Mouse (Mus musculus): ENCODE measurements at regions not wholly inside any gene's neighbourhood (a gene's known extent, or its start where the extent isn't known, plus 50 kb on each side); places are given as distances from the start of the nearest gene placed in this dataset.

DNA sequence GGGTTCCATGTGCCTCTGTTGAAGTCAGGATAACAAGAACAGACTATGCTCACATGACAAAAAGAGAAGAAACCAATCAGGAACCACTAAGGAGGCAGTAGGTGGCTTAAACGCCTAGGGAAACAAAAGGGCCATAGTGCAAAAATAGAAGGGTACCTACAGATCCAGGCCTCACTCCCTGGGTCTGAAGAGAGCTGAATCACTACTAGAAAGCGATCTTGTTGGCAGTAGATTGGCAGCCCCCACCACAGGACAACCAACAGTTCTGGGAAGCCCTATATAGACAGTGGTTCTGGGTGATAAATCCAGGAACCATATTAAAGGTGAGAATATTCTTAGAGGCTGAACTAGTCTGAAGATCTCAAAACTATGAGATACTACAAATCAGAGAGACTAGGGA, 498.7 kb downstream of the Fam19a5 start:
- H3K9ac ChIP-seq (ENCODE audit: low read depth, low read length): no peak overlapping the region
- no peaks in the 10 kb centered on the region for H3K9me3 ChIP-seq (ENCODE audit: control insufficient read depth)
- no peaks in the 10 kb centered on the region for H3K36me3 ChIP-seq (ENCODE audit: control insufficient read depth, insufficient read depth)
- H3K27me3 ChIP-seq (replicated peaks; ENCODE audit: control insufficient read depth, insufficient read depth, low read length): no peaks in the 10 kb centered on the region
- ATAC-seq: no peak
- TF ChIP-seq CTCF (IDR thresholded peaks at IDR 0.05; ENCODE audit: low read depth): no peak
- no peak overlapping the region for H3K4me3 ChIP-seq (ENCODE audit: low read depth, low read length)
- no peaks in the 10 kb centered on the region for H3K4me1 ChIP-seq (replicated peaks; ENCODE audit: control insufficient read depth, insufficient read depth, low read length)
- H3K27ac ChIP-seq (ENCODE audit: low read depth, low read length): no peak overlapping the region
- no peak overlapping the region for H3K4me2 ChIP-seq (replicated peaks; ENCODE audit: low read depth)
- 81% methylated on average over 2 of the region's 2 CpGs for WGBS

DNA sequence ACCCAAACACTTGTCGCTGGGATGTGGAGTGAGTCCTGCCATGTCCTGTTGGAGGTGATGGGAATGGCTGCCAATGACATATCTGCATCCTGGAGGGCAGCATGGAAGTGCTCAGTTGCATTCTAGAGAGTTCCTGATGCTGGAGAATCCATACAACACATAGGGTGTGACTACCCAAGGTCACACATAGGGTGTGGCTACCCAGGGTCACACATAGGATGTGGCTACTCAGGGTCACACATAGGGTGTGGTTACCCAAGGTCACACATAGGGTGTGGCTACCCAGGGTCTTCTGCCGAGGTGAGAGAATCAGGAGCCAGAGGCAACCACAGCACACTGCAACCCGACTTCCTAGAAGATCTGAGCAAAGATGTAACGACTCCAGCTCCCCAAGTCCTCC, 514.0 kb downstream of the Fam19a5 start:
- ATAC-seq: no peak
- WGBS: 56% methylated on average over 4 of the region's 4 CpGs
- Histone ChIP-seq H3K4me1 (replicated peaks; ENCODE audit: control insufficient read depth, insufficient read depth, low read length) (no peaks in the 10 kb centered on the region), H3K36me3 (ENCODE audit: control insufficient read depth, insufficient read depth) (no peaks in the 10 kb centered on the region), H3K9me3 (ENCODE audit: control insufficient read depth) (no peaks in the 10 kb centered on the region), H3K27me3 (replicated peaks; ENCODE audit: control insufficient read depth, insufficient read depth, low read length) (no peaks in the 10 kb centered on the region), H3K9ac (ENCODE audit: low read depth, low read length) (no peak overlapping the region), H3K4me3 (ENCODE audit: low read depth, low read length) (no peak overlapping the region), H3K4me2 (replicated peaks; ENCODE audit: low read depth) (no peak overlapping the region), H3K27ac (ENCODE audit: low read depth, low read length) (no peak overlapping the region)
- no peak for TF ChIP-seq CTCF (IDR thresholded peaks at IDR 0.05; ENCODE audit: low read depth)

- WGBS: 72% methylated on average over 4 of the region's 4 CpGs
- no peak for TF ChIP-seq CTCF (IDR thresholded peaks at IDR 0.05; ENCODE audit: low read depth)
- H3K27ac ChIP-seq (ENCODE audit: low read depth, low read length): no peak overlapping the region
- no peak overlapping the region for H3K4me2 ChIP-seq (replicated peaks; ENCODE audit: low read depth)
- H3K4me1 ChIP-seq (replicated peaks; ENCODE audit: control insufficient read depth, insufficient read depth, low read length): no peaks in the 10 kb centered on the region
- no peaks in the 10 kb centered on the region for H3K9me3 ChIP-seq (ENCODE audit: control insufficient read depth)
- no peak overlapping the region for H3K9ac ChIP-seq (ENCODE audit: low read depth, low read length)
- no peaks in the 10 kb centered on the region for H3K27me3 ChIP-seq (replicated peaks; ENCODE audit: control insufficient read depth, insufficient read depth, low read length)
- no peak overlapping the region for H3K4me3 ChIP-seq (ENCODE audit: low read depth, low read length)
- H3K36me3 ChIP-seq (ENCODE audit: control insufficient read depth, insufficient read depth): no peaks in the 10 kb centered on the region
- no peak for ATAC-seq
Measured at GRCm38 (mm10) chr15:88060935-88061334, 516.8 kb downstream of the Fam19a5 start.

GRCm38 (mm10) chr15:88063041-88063440, 518.9 kb downstream of the Fam19a5 start:
- no peak overlapping the region for H3K27ac ChIP-seq (ENCODE audit: low read depth, low read length)
- H3K9ac ChIP-seq (ENCODE audit: low read depth, low read length): no peak overlapping the region
- no peak for TF ChIP-seq CTCF (IDR thresholded peaks at IDR 0.05; ENCODE audit: low read depth)
- no peak for ATAC-seq
- no peaks in the 10 kb centered on the region for H3K27me3 ChIP-seq (replicated peaks; ENCODE audit: control insufficient read depth, insufficient read depth, low read length)
- WGBS: 51% methylated on average over 5 of the region's 5 CpGs
- H3K4me2 ChIP-seq (replicated peaks; ENCODE audit: low read depth): no peak overlapping the region
- H3K4me3 ChIP-seq (ENCODE audit: low read depth, low read length): no peak overlapping the region
- no peaks in the 10 kb centered on the region for H3K9me3 ChIP-seq (ENCODE audit: control insufficient read depth)
- H3K4me1 ChIP-seq (replicated peaks; ENCODE audit: control insufficient read depth, insufficient read depth, low read length): no peaks in the 10 kb centered on the region
- H3K36me3 ChIP-seq (ENCODE audit: control insufficient read depth, insufficient read depth): no peaks in the 10 kb centered on the region

- WGBS: 59% methylated on average over 3 of the region's 3 CpGs
Measured at GRCm38 (mm10) chr15:88068476-88068875, 524.4 kb downstream of the Fam19a5 start.

GRCm38 (mm10) chr15:88072676-88073075, 527.4 kb upstream of the Zdhhc25 start:
- ATAC-seq: no peak
- Histone ChIP-seq H3K27me3 (replicated peaks; ENCODE audit: control insufficient read depth, insufficient read depth, low read length) (no peaks in the 10 kb centered on the region), H3K36me3 (ENCODE audit: control insufficient read depth, insufficient read depth) (no peaks in the 10 kb centered on the region), H3K9ac (ENCODE audit: low read depth, low read length) (no peak overlapping the region), H3K4me1 (replicated peaks; ENCODE audit: control insufficient read depth, insufficient read depth, low read length) (no peaks in the 10 kb centered on the region), H3K4me3 (ENCODE audit: low read depth, low read length) (no peak overlapping the region), H3K27ac (ENCODE audit: low read depth, low read length) (no peak overlapping the region), H3K4me2 (replicated peaks; ENCODE audit: low read depth) (no peak overlapping the region), H3K9me3 (ENCODE audit: control insufficient read depth) (no peaks in the 10 kb centered on the region)
- WGBS: 43% methylated on average over 1 of the region's 1 CpGs
- TF ChIP-seq CTCF (IDR thresholded peaks at IDR 0.05; ENCODE audit: low read depth): no peak

More at GRCm38 (mm10) chr15:88068476-88068875, 524.4 kb downstream of the Fam19a5 start:
- no peak for TF ChIP-seq CTCF (IDR thresholded peaks at IDR 0.05; ENCODE audit: low read depth)
- no peak for ATAC-seq
- Histone ChIP-seq H3K9ac (ENCODE audit: low read depth, low read length) (no peak overlapping the region), H3K4me2 (replicated peaks; ENCODE audit: low read depth) (no peak overlapping the region), H3K9me3 (ENCODE audit: control insufficient read depth) (no peaks in the 10 kb centered on the region), H3K27me3 (replicated peaks; ENCODE audit: control insufficient read depth, insufficient read depth, low read length) (no peaks in the 10 kb centered on the region), H3K4me3 (ENCODE audit: low read depth, low read length) (no peak overlapping the region), H3K4me1 (replicated peaks; ENCODE audit: control insufficient read depth, insufficient read depth, low read length) (no peaks in the 10 kb centered on the region), H3K27ac (ENCODE audit: low read depth, low read length) (no peak overlapping the region), H3K36me3 (ENCODE audit: control insufficient read depth, insufficient read depth) (no peaks in the 10 kb centered on the region)

DNA sequence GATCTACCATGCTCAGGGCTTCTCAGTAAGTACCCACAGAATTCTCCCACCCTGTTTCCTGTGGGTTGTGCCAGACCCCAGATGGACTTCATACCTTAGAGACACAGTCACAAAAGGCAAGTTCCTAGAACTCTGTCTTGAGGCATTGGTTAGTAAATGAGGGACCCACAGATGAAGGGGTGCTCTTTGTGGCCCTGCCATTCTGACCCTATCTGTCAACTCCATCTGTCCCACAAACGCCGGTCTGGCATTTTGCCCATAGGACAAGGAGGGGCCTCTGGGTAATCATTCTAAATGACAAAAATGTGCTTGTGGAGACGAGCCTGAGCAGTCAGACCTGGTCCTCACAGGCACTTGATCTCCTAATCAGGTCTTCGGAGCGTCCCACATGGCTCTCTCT, 516.2 kb upstream of the Zdhhc25 start:
- no peaks in the 10 kb centered on the region for H3K27me3 ChIP-seq (replicated peaks; ENCODE audit: control insufficient read depth, insufficient read depth, low read length)
- H3K4me1 ChIP-seq (replicated peaks; ENCODE audit: control insufficient read depth, insufficient read depth, low read length): no peaks in the 10 kb centered on the region
- ATAC-seq: no peak
- TF ChIP-seq CTCF (IDR thresholded peaks at IDR 0.05; ENCODE audit: low read depth): no peak
- H3K9me3 ChIP-seq (ENCODE audit: control insufficient read depth): no peaks in the 10 kb centered on the region
- no peaks in the 10 kb centered on the region for H3K36me3 ChIP-seq (ENCODE audit: control insufficient read depth, insufficient read depth)
- no peak overlapping the region for H3K9ac ChIP-seq (ENCODE audit: low read depth, low read length)
- H3K4me2 ChIP-seq (replicated peaks; ENCODE audit: low read depth): no peak overlapping the region
- 63% methylated on average over 5 of the region's 5 CpGs for WGBS
- H3K27ac ChIP-seq (ENCODE audit: low read depth, low read length): no peak overlapping the region
- no peak overlapping the region for H3K4me3 ChIP-seq (ENCODE audit: low read depth, low read length)

All from intestine, postnatal 0 days (tissue).